ENCODE assay signal across 33 mouse cellular contexts in the genomic region with DNA sequence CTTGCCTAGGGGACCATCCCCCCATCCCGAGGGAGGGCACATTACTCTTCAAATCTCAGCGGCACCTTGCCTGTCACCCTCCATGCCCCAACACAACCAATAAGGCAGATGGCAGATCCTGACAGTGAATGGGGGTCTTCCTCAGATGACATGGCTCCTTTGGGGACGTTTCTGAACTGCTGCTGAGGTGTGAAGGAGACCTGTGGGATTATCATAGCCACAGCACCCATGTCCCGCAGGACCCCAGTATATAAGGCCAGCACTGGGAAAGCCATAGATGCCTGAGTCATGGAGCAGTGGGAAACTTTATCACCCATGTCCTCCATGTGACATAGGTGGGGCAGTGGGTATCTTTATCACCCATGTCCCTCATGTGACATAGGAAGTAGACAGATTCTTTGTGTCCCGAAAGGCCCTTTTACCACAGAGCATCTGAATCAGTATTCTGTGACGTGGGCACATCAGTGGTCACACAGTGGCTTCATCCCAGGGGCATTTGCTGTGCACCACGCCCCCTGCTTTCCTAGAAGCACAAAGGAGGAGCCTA. TPM values are rescaled to one million over a fixed set of nuclear protein-coding genes. Genes with fewer than 3 reads are reported as not detected.
A peak's percentile ranks its signal among the peaks of the same experiment; 100 is the strongest.
DNase-seq lines count a peak whose midpoint lies in the region; ATAC-seq and TF ChIP-seq lines count a peak whose summit lies in the region.
"Had no signal": no experiment of that assay in that cellular context is flagged by ENCODE, and none has a peak within 500 bp of the region (broad histone marks: within the 10 kb centered on the region; RNA-seq: fewer than 3 reads in every experiment).

No protein-coding gene starts in this region.

- no peak for TF ChIP-seq CTCF in intestine, postnatal 0 days (IDR thresholded peaks at IDR 0.05; ENCODE audit: low read depth)

- peaks cover 14% of the 10 kb centered on the region for H3K36me3 ChIP-seq in megakaryocyte, embryonic 14.5 days (replicated peaks; ENCODE audit: low read length)
- H3K36me3 ChIP-seq in intestine, postnatal 0 days (ENCODE audit: control insufficient read depth, insufficient read depth): no peaks in the 10 kb centered on the region
- H3K36me3 ChIP-seq in stomach, embryonic 16.5 days (ENCODE audit: control insufficient read depth, insufficient read depth, low read length): no peaks in the 10 kb centered on the region
- H3K36me3 ChIP-seq in neural tube, embryonic 15.5 days: no peaks in the 10 kb centered on the region
- H3K36me3 ChIP-seq: embryonic facial prominence, embryonic 10.5 days; embryonic facial prominence, embryonic 15.5 days; limb, embryonic 10.5 days; limb, embryonic 15.5 days; midbrain, embryonic 12.5 days; neural tube, embryonic 13.5 days had no signal

- H3K9ac ChIP-seq in intestine, postnatal 0 days (ENCODE audit: low read depth, low read length): no peak overlapping the region
- no peak overlapping the region for H3K9ac ChIP-seq in stomach, embryonic 16.5 days (ENCODE audit: low read length)
- H3K9ac ChIP-seq in neural tube, embryonic 15.5 days (replicated peaks): no peak overlapping the region
- H3K9ac ChIP-seq: embryonic facial prominence, embryonic 15.5 days; forebrain, embryonic 13.5 days; hindbrain, embryonic 14.5 days; limb, embryonic 15.5 days; midbrain, embryonic 12.5 days; neural tube, embryonic 13.5 days had no signal

- peak overlapping the region; percentile 41 for H3K27ac ChIP-seq in intestine, postnatal 0 days (ENCODE audit: low read depth, low read length)
- H3K27ac ChIP-seq in stomach, embryonic 16.5 days (ENCODE audit: low read length): peak overlapping the region; percentile 85
- H3K27ac ChIP-seq in neural tube, embryonic 15.5 days (replicated peaks): no peak overlapping the region
- H3K27ac ChIP-seq: embryonic facial prominence, embryonic 10.5 days; embryonic facial prominence, embryonic 15.5 days; forebrain, embryonic 13.5 days; hindbrain, embryonic 14.5 days; limb, embryonic 10.5 days; limb, embryonic 15.5 days; midbrain, embryonic 12.5 days; neural tube, embryonic 13.5 days had no signal

- no peaks in the 10 kb centered on the region for H3K27me3 ChIP-seq in megakaryocyte, embryonic 14.5 days (replicated peaks)
- H3K27me3 ChIP-seq in intestine, postnatal 0 days (replicated peaks; ENCODE audit: control insufficient read depth, insufficient read depth, low read length): no peaks in the 10 kb centered on the region
- no peaks in the 10 kb centered on the region for H3K27me3 ChIP-seq in stomach, embryonic 16.5 days (ENCODE audit: control insufficient read depth, insufficient read depth, low read length)
- 0 out of 2 replicates have a peak, but pooled peaks cover 2% of the 10 kb centered on the region for H3K27me3 ChIP-seq in neural tube, embryonic 15.5 days (replicated peaks)
- H3K27me3 ChIP-seq: CH12.LX; embryonic facial prominence, embryonic 15.5 days; limb, embryonic 15.5 days had no signal

- H3K4me3 ChIP-seq in megakaryocyte, embryonic 14.5 days (replicated peaks): peak overlapping the region; percentile 12
- no peak overlapping the region for H3K4me3 ChIP-seq in intestine, postnatal 0 days (ENCODE audit: low read depth, low read length)
- H3K4me3 ChIP-seq in stomach, embryonic 16.5 days (replicated peaks; ENCODE audit: low read length): no peak overlapping the region
- no peak overlapping the region for H3K4me3 ChIP-seq in neural tube, embryonic 15.5 days (replicated peaks)
- H3K4me3 ChIP-seq: embryonic facial prominence, embryonic 10.5 days; embryonic facial prominence, embryonic 15.5 days; forebrain, embryonic 13.5 days; limb, embryonic 10.5 days; limb, embryonic 15.5 days; midbrain, embryonic 12.5 days; neural tube, embryonic 13.5 days had no signal

- no peaks in the 10 kb centered on the region for H3K9me3 ChIP-seq in megakaryocyte, embryonic 14.5 days
- no peaks in the 10 kb centered on the region for H3K9me3 ChIP-seq in intestine, postnatal 0 days (ENCODE audit: control insufficient read depth)
- H3K9me3 ChIP-seq in stomach, embryonic 16.5 days (replicated peaks; ENCODE audit: control insufficient read depth, low read length): no peaks in the 10 kb centered on the region
- no peaks in the 10 kb centered on the region for H3K9me3 ChIP-seq in neural tube, embryonic 15.5 days (replicated peaks)
- H3K9me3 ChIP-seq: embryonic facial prominence, embryonic 10.5 days; embryonic facial prominence, embryonic 15.5 days; forebrain, embryonic 13.5 days; limb, embryonic 10.5 days; limb, embryonic 15.5 days; midbrain, embryonic 12.5 days; neural tube, embryonic 13.5 days had no signal

- no peak for ATAC-seq in megakaryocyte, adult 5-6 weeks (ENCODE audit: poor library complexity, severe bottlenecking)
- ATAC-seq in intestine, postnatal 0 days: peak; percentile 34; the same call in 1 of the 2 replicates
- no peak for ATAC-seq in stomach, embryonic 16.5 days (ENCODE audit: insufficient read depth, low FRiP score)
- no peak for ATAC-seq in neural tube, embryonic 15.5 days (ENCODE audit: low FRiP score)
- ATAC-seq: forebrain, embryonic 13.5 days; inflammation-experienced regulatory T-cells, adult 6 months had no signal

- 79% methylated on average over 7 of the region's 7 CpGs for WGBS in intestine, postnatal 0 days
- WGBS in stomach, embryonic 16.5 days: 79% methylated on average over 7 of the region's 7 CpGs
- 77% methylated on average over 7 of the region's 7 CpGs for WGBS in neural tube, embryonic 15.5 days

- H3K4me1 ChIP-seq in megakaryocyte, embryonic 14.5 days: peaks cover 68% of the 10 kb centered on the region
- peaks cover 3% of the 10 kb centered on the region; the same call in 1 of the 2 replicates for H3K4me1 ChIP-seq in intestine, postnatal 0 days (replicated peaks; ENCODE audit: control insufficient read depth, insufficient read depth, low read length)
- H3K4me1 ChIP-seq in stomach, embryonic 16.5 days (ENCODE audit: control insufficient read depth, insufficient read depth, low read length): peaks cover 9% of the 10 kb centered on the region; the same call in 1 of the 2 replicates
- H3K4me1 ChIP-seq in neural tube, embryonic 15.5 days: peaks cover 22% of the 10 kb centered on the region

- peak; percentile 90 for DNase-seq in heart, adult 11 months
- no peak for DNase-seq in heart, postnatal 4 days
- no peak for DNase-seq in adrenal gland, adult (ENCODE audit: inconsistent age in 2 of 2, low spot score in 1 of 2)
- DNase-seq: adrenal gland, postnatal 10 days; cerebellum, adult 11-12 months; cerebellum, postnatal 10 days; gastrocnemius, postnatal 14 days; kidney, adult 9 months; retina, postnatal 1 day; right cerebral cortex, postnatal 14 days; thymus, postnatal 14 days had no signal

- no peak overlapping the region for H3K4me2 ChIP-seq in intestine, postnatal 0 days (replicated peaks; ENCODE audit: low read depth)
- no peak overlapping the region for H3K4me2 ChIP-seq in stomach, embryonic 16.5 days (ENCODE audit: low read depth, low read length)
- H3K4me2 ChIP-seq in neural tube, embryonic 15.5 days: no peak overlapping the region
- H3K4me2 ChIP-seq: embryonic facial prominence, embryonic 15.5 days; forebrain, embryonic 13.5 days; heart, embryonic 11.5 days; hindbrain, embryonic 14.5 days; limb, embryonic 15.5 days; midbrain, embryonic 12.5 days; neural tube, embryonic 13.5 days had no signal

RNA-seq across cellular contexts. Expression of a gene that starts 4.4 kb away (rescaled TPM):
- total RNA-seq in heart, postnatal 4 days (2021): 100 to 1,000 TPM in 1 of 2 experiments, 10 to 100 TPM in 1; 95.1 to 103 TPM
- 768 and 846 TPM in 2 replicates for polyA plus RNA-seq in megakaryocyte, embryonic 14.5 days (2012; ENCODE audit: insufficient read depth, low replicate concordance)
- 137 and 142 TPM in 2 replicates for total RNA-seq in megakaryocyte, adult 5-6 weeks (2015)
- 505 and 509 TPM in 2 replicates for total RNA-seq in megakaryocyte, adult 5-6 weeks (2017)
- 179 and 181 TPM in 2 replicates for polyA plus RNA-seq in intestine, postnatal 0 days (2015; fragmentation: Nextera tagmentation; extraction: Ambion mirVana)
- polyA plus RNA-seq in stomach, embryonic 16.5 days (2015; fragmentation: Nextera tagmentation; extraction: Ambion mirVana): 224 and 249 TPM in 2 replicates
- polyA plus RNA-seq in neural tube, embryonic 15.5 days (2015; fragmentation: Nextera tagmentation; extraction: Ambion mirVana): 131 and 148 TPM in 2 replicates

RNA-seq across cellular contexts. Expression of a gene that starts 20.7 kb away (rescaled TPM):
- total RNA-seq in heart, postnatal 4 days (2021): 10 to 100 TPM; 21.0 to 21.2 TPM
- polyA plus RNA-seq in megakaryocyte, embryonic 14.5 days (2012; ENCODE audit: insufficient read depth, low replicate concordance): 2.2 and 2.6 TPM in 2 replicates
- total RNA-seq in megakaryocyte, adult 5-6 weeks (2015): 1.1 and 5.4 TPM in 2 replicates
- 2.1 and 5.5 TPM in 2 replicates for total RNA-seq in megakaryocyte, adult 5-6 weeks (2017)
- polyA plus RNA-seq in intestine, postnatal 0 days (2015; fragmentation: Nextera tagmentation; extraction: Ambion mirVana): 3.5 and 3.8 TPM in 2 replicates
- 2.6 and 2.8 TPM in 2 replicates for polyA plus RNA-seq in stomach, embryonic 16.5 days (2015; fragmentation: Nextera tagmentation; extraction: Ambion mirVana)
- polyA plus RNA-seq in neural tube, embryonic 15.5 days (2015; fragmentation: Nextera tagmentation; extraction: Ambion mirVana): 1.7 and 1.8 TPM in 2 replicates

RNA-seq across cellular contexts. Expression of a gene that starts 52.4 kb away (rescaled TPM):
- 10 to 100 TPM; 55.7 to 61.0 TPM for total RNA-seq in heart, postnatal 4 days (2021)
- polyA plus RNA-seq in megakaryocyte, embryonic 14.5 days (2012; ENCODE audit: insufficient read depth, low replicate concordance): 54.2 and 85.9 TPM in 2 replicates
- total RNA-seq in megakaryocyte, adult 5-6 weeks (2015): 105 and 106 TPM in 2 replicates
- total RNA-seq in megakaryocyte, adult 5-6 weeks (2017): 99.1 and 108 TPM in 2 replicates
- polyA plus RNA-seq in intestine, postnatal 0 days (2015; fragmentation: Nextera tagmentation; extraction: Ambion mirVana): 36.7 and 36.9 TPM in 2 replicates
- 44.3 and 45.7 TPM in 2 replicates for polyA plus RNA-seq in stomach, embryonic 16.5 days (2015; fragmentation: Nextera tagmentation; extraction: Ambion mirVana)
- polyA plus RNA-seq in neural tube, embryonic 15.5 days (2015; fragmentation: Nextera tagmentation; extraction: Ambion mirVana): 65.4 and 65.5 TPM in 2 replicates

RNA-seq across cellular contexts. Expression of a gene that starts 52.8 kb away (rescaled TPM):
- total RNA-seq in heart, postnatal 4 days (2021): 1 to 10 TPM; 3.1 to 3.8 TPM
- polyA plus RNA-seq in megakaryocyte, embryonic 14.5 days (2012; ENCODE audit: insufficient read depth, low replicate concordance): not detected in 2 replicates
- 2.1 and 3.1 TPM in 2 replicates for total RNA-seq in megakaryocyte, adult 5-6 weeks (2015)
- total RNA-seq in megakaryocyte, adult 5-6 weeks (2017): 2.2 and 3.1 TPM in 2 replicates
- polyA plus RNA-seq in intestine, postnatal 0 days (2015; fragmentation: Nextera tagmentation; extraction: Ambion mirVana): 0.39 and 0.51 TPM in 2 replicates
- polyA plus RNA-seq in stomach, embryonic 16.5 days (2015; fragmentation: Nextera tagmentation; extraction: Ambion mirVana): 0.81 and 1.3 TPM in 2 replicates
- 3.7 and 4.6 TPM in 2 replicates for polyA plus RNA-seq in neural tube, embryonic 15.5 days (2015; fragmentation: Nextera tagmentation; extraction: Ambion mirVana)

RNA-seq across cellular contexts. Expression of a gene that starts 52.8 kb away (rescaled TPM):
- not detected for total RNA-seq in heart, postnatal 4 days (2021)
- polyA plus RNA-seq in megakaryocyte, embryonic 14.5 days (2012; ENCODE audit: insufficient read depth, low replicate concordance): not detected in 2 replicates
- not detected in 2 replicates for total RNA-seq in megakaryocyte, adult 5-6 weeks (2015)
- not detected in 2 replicates for total RNA-seq in megakaryocyte, adult 5-6 weeks (2017)
- polyA plus RNA-seq in intestine, postnatal 0 days (2015; fragmentation: Nextera tagmentation; extraction: Ambion mirVana): not detected in 2 replicates
- 0.54 TPM in 1 of 2 replicates, not detected in the other for polyA plus RNA-seq in stomach, embryonic 16.5 days (2015; fragmentation: Nextera tagmentation; extraction: Ambion mirVana)
- polyA plus RNA-seq in neural tube, embryonic 15.5 days (2015; fragmentation: Nextera tagmentation; extraction: Ambion mirVana): not detected in 2 replicates
- total RNA-seq: ES-E14; gastrocnemius, postnatal 14 days; granulocyte monocyte progenitor cell, adult 5-6 weeks; hematopoietic stem cell, adult 5-6 weeks; left cerebral cortex, postnatal 10 days had no signal
- polyA plus RNA-seq: C2C12; embryonic facial prominence, embryonic 10.5 days; embryonic facial prominence, embryonic 15.5 days; forebrain, embryonic 13.5 days; heart, embryonic 11.5 days; hindbrain, embryonic 14.5 days; inflammation-experienced regulatory T-cells, adult 6 months; limb, embryonic 10.5 days; limb, embryonic 15.5 days; liver, embryonic 16.5 days; midbrain, embryonic 12.5 days; neural tube, embryonic 13.5 days had no signal
